Mouse (Mus musculus) limb, embryonic 15.5 days (tissue): Measurements from ENCODE around the gene Glis1. TPM values are rescaled to one million over a fixed set of nuclear protein-coding genes. Genes with fewer than 3 reads are reported as not detected.
A peak's percentile ranks its signal among the peaks of the same experiment; 100 is the strongest.
"Not testable (repeated sequence)": the region's sequence is repeated elsewhere in the genome, so short reads cannot be mapped to it uniquely, and the experiment has no call there.

Experiments used
- ATAC-seq: fragments of 200-750 bp; cut with Nextera tagmentation; 2 replicates; pipeline ENCODE4 v1.8.0; 2017; ENCODE audit warnings: low read depth, moderate TSS enrichment; ENCODE audit not compliant: insufficient number of reproducible peaks, low FRiP score, low TSS enrichment
- H3K27ac ChIP-seq: fragments of 300-500 bp; sonication (generic); 2 replicates; pipeline ENCODE4 v1.5.1; 2015; ENCODE audit warnings: moderate library complexity, mild to moderate bottlenecking, inconsistent platforms
- H3K27me3 ChIP-seq: fragments of 300-500 bp; sonication (generic); 2 replicates; pipeline ENCODE4 v1.6.1; 2015; ENCODE audit warnings: inconsistent platforms
- H3K36me3 ChIP-seq: fragments of 300-500 bp; sonication (generic); 2 replicates; pipeline ENCODE4 v1.6.1; 2015; ENCODE audit warnings: inconsistent platforms
- H3K4me1 ChIP-seq: fragments of 300-500 bp; sonication (generic); 2 replicates; pipeline ENCODE4 v1.6.1; 2015; ENCODE audit warnings: inconsistent platforms
- H3K4me2 ChIP-seq: fragments of 300-500 bp; sonication (generic); 2 replicates; pipeline ENCODE4 v1.6.1; 2015; ENCODE audit warnings: mild to moderate bottlenecking, inconsistent platforms
- H3K4me3 ChIP-seq: fragments of 300-500 bp; sonication (generic); 2 replicates; pipeline ENCODE4 v1.5.1; 2015; ENCODE audit warnings: mild to moderate bottlenecking, inconsistent platforms
- H3K9ac ChIP-seq: fragments of 300-500 bp; sonication (generic); 2 replicates; pipeline ENCODE4 v1.6.1; 2015; ENCODE audit warnings: inconsistent platforms
- H3K9me3 ChIP-seq: fragments of 300-500 bp; sonication (generic); 2 replicates; pipeline ENCODE4 v1.6.1; 2016; ENCODE audit warnings: inconsistent platforms
- WGBS: fragments of 180-500 bp; shearing (Covaris S2); methylation state at CpG from one replicate; pipeline ENCODE4 v1.1.7; 2015; 5-methylcytosine and 5-hydroxymethylcytosine counted together
- polyA plus RNA-seq: library from polyadenylated mRNA; unstranded; fragments of >200 nt; fragmentation: Nextera tagmentation; extraction: Ambion mirVana; gene quantifications from 2 replicates; pipeline ENCODE4 v1.2.1, GENCODE M21; 2015

The Glis1 gene
- polyA plus RNA-seq, 1 experiment from 2014 or later: 11.2 TPM

- Histone ChIP-seq H3K4me2 (no peak overlapping the region), H3K4me1 (peaks cover 38% of the 10 kb centered on the region), H3K36me3 (no peaks in the 10 kb centered on the region), H3K27me3 (0 out of 2 replicates have a peak, but pooled peaks cover 3% of the 10 kb centered on the region), H3K4me3 (no peak overlapping the region), H3K9ac (no peak overlapping the region), H3K9me3 (no peaks in the 10 kb centered on the region), H3K27ac (peak overlapping the region; percentile 67)
- 23% methylated on average over 14 of the region's 14 CpGs for WGBS
- ATAC-seq: peak; percentile 82
Measured at GRCm38 (mm10) chr4:107590805-107591534, 156.6 kb downstream of the Glis1 start.

- no peak overlapping the region for H3K27ac ChIP-seq
- H3K4me3 ChIP-seq: no peak overlapping the region
- H3K36me3 ChIP-seq: no peaks in the 10 kb centered on the region
- H3K9ac ChIP-seq: no peak overlapping the region
- H3K27me3 ChIP-seq: 0 out of 2 replicates have a peak, but pooled peaks cover 3% of the 10 kb centered on the region
- peaks cover 45% of the 10 kb centered on the region for H3K4me1 ChIP-seq
- no peak for ATAC-seq
- H3K4me2 ChIP-seq: no peak overlapping the region
- 75% methylated on average over 4 of the region's 4 CpGs for WGBS
- H3K9me3 ChIP-seq: no peaks in the 10 kb centered on the region
Measured at GRCm38 (mm10) chr4:107593426-107593825, 159.0 kb downstream of the Glis1 start.

- Histone ChIP-seq H3K36me3 (no peaks in the 10 kb centered on the region), H3K9me3 (no peaks in the 10 kb centered on the region), H3K4me2 (no peak overlapping the region), H3K27ac (no peak overlapping the region), H3K27me3 (no peaks in the 10 kb centered on the region), H3K9ac (no peak overlapping the region), H3K4me1 (peaks cover 18% of the 10 kb centered on the region), H3K4me3 (no peak overlapping the region)
- 40% methylated on average over 9 of the region's 9 CpGs for WGBS
- no peak for ATAC-seq
Measured at GRCm38 (mm10) chr4:107597226-107597897, 163.0 kb downstream of the Glis1 start.

GRCm38 (mm10) chr4:107597898-107598580 is 163.6 kb downstream of the Glis1 start:
- 17% methylated on average over 10 of the region's 10 CpGs for WGBS
- Histone ChIP-seq H3K9ac (no peak overlapping the region), H3K9me3 (no peaks in the 10 kb centered on the region), H3K4me2 (no peak overlapping the region), H3K4me1 (peaks cover 25% of the 10 kb centered on the region), H3K4me3 (no peak overlapping the region), H3K36me3 (no peaks in the 10 kb centered on the region), H3K27ac (0 out of 2 replicates have a peak overlapping the region, but pooled peaks have one; percentile 22), H3K27me3 (no peaks in the 10 kb centered on the region)
- ATAC-seq: no peak

GRCm38 (mm10) chr4:107598581-107598958 is 164.2 kb downstream of the Glis1 start:
- H3K4me2 ChIP-seq, ATAC-seq, H3K36me3 ChIP-seq, H3K9ac ChIP-seq, H3K9me3 ChIP-seq, H3K27ac ChIP-seq, H3K4me3 ChIP-seq, H3K27me3 ChIP-seq: not testable (repeated sequence)
- H3K4me1 ChIP-seq: peaks cover 27% of the 10 kb centered on the region
- WGBS: 84% methylated on average over 5 of the region's 5 CpGs

GRCm38 (mm10) chr4:107602284-107602683 is 167.9 kb downstream of the Glis1 start:
- H3K9me3 ChIP-seq: no peaks in the 10 kb centered on the region
- peaks cover 33% of the 10 kb centered on the region for H3K4me1 ChIP-seq
- 66% methylated on average over 7 of the region's 7 CpGs for WGBS
- H3K4me3 ChIP-seq: no peak overlapping the region
- no peak overlapping the region for H3K4me2 ChIP-seq
- H3K9ac ChIP-seq: no peak overlapping the region
- no peak for ATAC-seq
- no peaks in the 10 kb centered on the region for H3K27me3 ChIP-seq
- H3K27ac ChIP-seq: no peak overlapping the region
- H3K36me3 ChIP-seq: no peaks in the 10 kb centered on the region

- Histone ChIP-seq H3K27me3 (no peaks in the 10 kb centered on the region), H3K4me3 (no peak overlapping the region), H3K27ac (no peak overlapping the region), H3K4me2 (no peak overlapping the region), H3K4me1 (peaks cover 28% of the 10 kb centered on the region), H3K36me3 (no peaks in the 10 kb centered on the region), H3K9ac (no peak overlapping the region), H3K9me3 (no peaks in the 10 kb centered on the region)
- 66% methylated on average over 14 of the region's 14 CpGs for WGBS
- ATAC-seq: no peak
Measured at GRCm38 (mm10) chr4:107602787-107603186, 168.4 kb downstream of the Glis1 start.

GRCm38 (mm10) chr4:107603208-107603607 is 168.8 kb downstream of the Glis1 start:
- Histone ChIP-seq H3K4me2 (no peak overlapping the region), H3K9ac (no peak overlapping the region), H3K9me3 (no peaks in the 10 kb centered on the region), H3K4me3 (no peak overlapping the region), H3K27me3 (no peaks in the 10 kb centered on the region), H3K27ac (no peak overlapping the region), H3K36me3 (no peaks in the 10 kb centered on the region), H3K4me1 (peaks cover 24% of the 10 kb centered on the region)
- 64% methylated on average over 7 of the region's 7 CpGs for WGBS
- ATAC-seq: no peak

GRCm38 (mm10) chr4:107605964-107606602 is 171.7 kb downstream of the Glis1 start:
- H3K4me3 ChIP-seq: no peak overlapping the region
- ATAC-seq: no peak
- 62% methylated on average over 17 of the region's 17 CpGs for WGBS
- H3K9me3 ChIP-seq: no peaks in the 10 kb centered on the region
- no peak overlapping the region for H3K4me2 ChIP-seq
- H3K36me3 ChIP-seq: no peaks in the 10 kb centered on the region
- no peak overlapping the region for H3K27ac ChIP-seq
- no peak overlapping the region for H3K9ac ChIP-seq
- H3K27me3 ChIP-seq: no peaks in the 10 kb centered on the region
- H3K4me1 ChIP-seq: peaks cover 48% of the 10 kb centered on the region

GRCm38 (mm10) chr4:107609775-107610174 is 175.4 kb downstream of the Glis1 start:
- H3K27ac ChIP-seq: peak overlapping the region; percentile 43
- H3K4me2 ChIP-seq: no peak overlapping the region
- H3K36me3 ChIP-seq: no peaks in the 10 kb centered on the region
- no peaks in the 10 kb centered on the region for H3K27me3 ChIP-seq
- ATAC-seq: 0 out of 2 replicates have a peak, but pooled peaks have one; percentile 7
- no peak overlapping the region for H3K4me3 ChIP-seq
- peaks cover 48% of the 10 kb centered on the region for H3K4me1 ChIP-seq
- H3K9me3 ChIP-seq: no peaks in the 10 kb centered on the region
- WGBS: 29% methylated on average over 8 of the region's 8 CpGs
- no peak overlapping the region for H3K9ac ChIP-seq

GRCm38 (mm10) chr4:107611888-107612650 is 177.7 kb downstream of the Glis1 start:
- Histone ChIP-seq H3K9ac (no peak overlapping the region), H3K4me1 (peaks cover 38% of the 10 kb centered on the region), H3K36me3 (no peaks in the 10 kb centered on the region), H3K9me3 (no peaks in the 10 kb centered on the region), H3K27me3 (no peaks in the 10 kb centered on the region), H3K27ac (no peak overlapping the region), H3K4me2 (no peak overlapping the region), H3K4me3 (no peak overlapping the region)
- no peak for ATAC-seq
- 62% methylated on average over 9 of the region's 9 CpGs for WGBS
